Mouse (Mus musculus) hindbrain, embryonic 10.5 days (tissue): ENCODE results near the gene Zfhx2. TPM values are rescaled to one million over a fixed set of nuclear protein-coding genes. Genes with fewer than 3 reads are reported as not detected.
"Not testable (repeated sequence)": the region's sequence is repeated elsewhere in the genome, so short reads cannot be mapped to it uniquely, and the experiment has no call there.

Experiments used
- DNase-seq: peaks from one replicate; pipeline ENCODE4 v3.0.0-alpha.2; 2017; ENCODE audit warnings: low spot score
- H3K27ac ChIP-seq: fragments of 300-500 bp; sonication (generic); 2 replicates; pipeline ENCODE4 v1.5.1; 2016; ENCODE audit warnings: mild to moderate bottlenecking, moderate library complexity
- H3K27me3 ChIP-seq: fragments of 300-500 bp; sonication (generic); 2 replicates; pipeline ENCODE4 v1.6.1; 2016; ENCODE audit warnings: mild to moderate bottlenecking; ENCODE audit not compliant: poor library complexity, insufficient read depth, severe bottlenecking
- H3K36me3 ChIP-seq: fragments of 300-500 bp; sonication (generic); 2 replicates; pipeline ENCODE4 v1.6.1; 2016; ENCODE audit warnings: mild to moderate bottlenecking, moderate library complexity
- H3K4me1 ChIP-seq: fragments of 300-500 bp; sonication (generic); replicated peaks from 2 replicates; pipeline ENCODE4 v1.6.1; 2016; ENCODE audit warnings: mild to moderate bottlenecking
- H3K4me3 ChIP-seq: fragments of 300-500 bp; sonication (generic); 2 replicates; pipeline ENCODE4 v1.5.1; 2016; ENCODE audit warnings: mild to moderate bottlenecking, moderate library complexity
- H3K9me3 ChIP-seq: fragments of 300-500 bp; sonication (generic); 2 replicates; pipeline ENCODE4 v1.6.1; 2016; ENCODE audit warnings: mild to moderate bottlenecking, moderate library complexity
- WGBS: fragments of 180-500 bp; shearing (Covaris S2); methylation state at CpG from one replicate; pipeline ENCODE4 v1.1.7; 2016; 5-methylcytosine and 5-hydroxymethylcytosine counted together
- polyA plus RNA-seq: library from polyadenylated mRNA; unstranded; fragments of >200 nt; fragmentation: Nextera tagmentation; extraction: Ambion mirVana; gene quantifications from 2 replicates; pipeline ENCODE4 v1.2.1, GENCODE M21; 2016

Gene Zfhx2
- polyA plus RNA-seq, 1 experiment from 2014 or later: 17.7 TPM

GRCm38 (mm10) chr14:55043694-55044093 lies 48.4 kb downstream of the Zfhx2 start:
- not testable (repeated sequence) for H3K27ac ChIP-seq, DNase-seq, H3K4me1 ChIP-seq, H3K36me3 ChIP-seq, H3K9me3 ChIP-seq, H3K4me3 ChIP-seq, H3K27me3 ChIP-seq
- 83% methylated on average over 1 of the region's 2 CpGs for WGBS

DNA sequence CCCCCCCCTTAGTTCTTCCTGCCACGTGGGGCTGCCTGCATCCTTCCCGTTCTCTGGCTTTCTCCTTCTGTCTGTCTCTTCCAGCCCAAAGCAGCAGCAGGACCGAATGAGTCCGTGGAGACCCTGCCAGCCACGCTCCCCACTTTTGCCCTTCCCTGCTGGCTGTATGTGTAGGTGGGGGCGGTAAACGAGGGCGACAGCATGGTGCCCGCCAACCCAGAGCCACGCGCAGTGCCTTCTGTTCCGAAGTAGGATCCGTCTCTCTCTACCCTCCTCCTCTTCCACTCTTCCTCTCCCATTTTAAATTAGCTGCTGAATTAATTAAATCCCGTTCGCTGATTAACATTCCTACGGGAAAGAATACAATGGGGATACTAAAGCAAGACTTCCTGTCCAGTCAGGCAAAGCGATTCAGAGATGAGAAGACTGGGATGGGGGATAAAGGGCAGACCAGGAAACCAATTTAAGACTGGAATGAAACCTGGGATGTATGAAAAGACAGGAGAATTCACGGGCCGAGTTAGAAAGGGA lies 59.4 kb downstream of the Zfhx2 start:
- WGBS: 39% methylated on average over 19 of the region's 19 CpGs
- DNase-seq: no peak

DNA sequence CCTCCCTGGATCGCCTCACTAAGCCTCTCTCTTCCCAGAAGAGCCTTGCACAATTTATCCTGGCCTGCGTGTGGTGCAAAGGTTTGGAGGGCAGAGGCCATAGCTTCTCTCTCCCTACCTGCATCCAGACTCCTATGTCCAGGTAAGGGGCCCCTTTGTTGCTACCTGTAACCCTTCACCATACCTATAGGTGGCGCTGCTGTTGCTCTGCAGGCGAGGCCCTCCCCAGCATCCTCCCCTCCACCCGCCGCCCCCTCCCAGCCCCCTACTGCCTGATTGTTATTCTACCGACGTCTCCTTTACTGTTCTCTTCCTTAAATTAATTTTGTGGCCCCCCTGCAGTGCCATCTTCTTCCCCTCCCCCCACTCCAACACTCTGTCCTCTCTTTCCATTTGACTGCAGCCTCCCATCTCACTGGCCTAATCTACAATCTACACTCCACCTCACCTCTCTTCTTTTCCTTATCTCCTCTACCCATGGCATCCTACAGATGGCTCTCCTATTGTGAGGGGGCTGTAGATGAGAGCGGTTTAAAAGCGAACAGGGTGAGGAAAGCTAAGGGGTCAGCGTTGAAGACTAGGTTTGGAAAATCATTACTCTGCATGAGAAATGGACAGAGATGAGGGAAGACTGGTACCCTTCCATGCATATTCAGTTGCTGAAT lies 63.0 kb downstream of the Zfhx2 start:
- peaks cover 17% of the 10 kb centered on the region for H3K36me3 ChIP-seq
- peak; percentile 31 for DNase-seq
- H3K27ac ChIP-seq: peak overlapping the region; percentile 81
- H3K9me3 ChIP-seq: no peaks in the 10 kb centered on the region
- peak overlapping the region; percentile 29; the same call in 1 of the 2 replicates for H3K4me3 ChIP-seq
- peaks cover 22% of the 10 kb centered on the region; the same call in 1 of the 2 replicates for H3K27me3 ChIP-seq
- 6% methylated on average over 11 of the region's 11 CpGs for WGBS
- peaks cover 42% of the 10 kb centered on the region for H3K4me1 ChIP-seq

More for the DNA sequence above, 59.4 kb downstream of the Zfhx2 start:
- Histone ChIP-seq H3K9me3 (no peaks in the 10 kb centered on the region), H3K4me1 (peaks cover 35% of the 10 kb centered on the region), H3K27ac (peak overlapping the region; percentile 6; the same call in 1 of the 2 replicates), H3K36me3 (no peaks in the 10 kb centered on the region), H3K4me3 (peak overlapping the region; percentile 23; the same call in 1 of the 2 replicates), H3K27me3 (peaks cover 7% of the 10 kb centered on the region; the same call in 1 of the 2 replicates)

DNA sequence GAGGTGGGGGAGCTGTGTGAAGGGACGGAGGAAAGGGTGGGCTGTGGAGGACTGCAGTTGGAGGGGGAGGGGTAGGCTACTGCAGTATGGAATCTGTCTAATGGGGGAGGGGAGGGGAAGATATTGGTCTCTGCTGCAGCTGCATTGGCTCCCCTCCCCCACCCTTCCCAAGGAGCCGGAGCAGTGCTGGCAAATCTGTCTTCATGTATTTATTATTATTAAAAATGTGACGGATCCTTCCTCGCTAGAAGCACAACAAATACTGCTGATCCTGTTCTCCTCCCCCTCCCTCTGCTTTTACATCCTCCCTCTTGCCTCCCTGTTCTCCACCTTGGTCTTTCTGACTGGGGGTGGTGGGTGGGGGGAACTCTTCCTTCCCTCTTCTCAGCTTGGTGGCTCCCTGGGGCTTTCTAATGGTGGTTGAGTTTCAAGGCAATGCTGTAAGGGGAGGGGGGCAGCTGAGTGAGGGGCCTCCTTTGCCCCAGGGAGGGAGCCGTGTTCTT lies 63.7 kb downstream of the Zfhx2 start:
- 12% methylated on average over 5 of the region's 5 CpGs for WGBS
- Histone ChIP-seq H3K9me3 (no peaks in the 10 kb centered on the region), H3K36me3 (peaks cover 24% of the 10 kb centered on the region), H3K27me3 (peaks cover 22% of the 10 kb centered on the region; the same call in 1 of the 2 replicates), H3K4me1 (peaks cover 41% of the 10 kb centered on the region), H3K4me3 (peak overlapping the region; percentile 29), H3K27ac (peak overlapping the region; percentile 81)
- peak; percentile 42 for DNase-seq

- Histone ChIP-seq H3K27ac (peak overlapping the region; percentile 81), H3K4me1 (peaks cover 34% of the 10 kb centered on the region), H3K27me3 (peaks cover 22% of the 10 kb centered on the region; the same call in 1 of the 2 replicates), H3K9me3 (no peaks in the 10 kb centered on the region), H3K36me3 (peaks cover 31% of the 10 kb centered on the region), H3K4me3 (no peak overlapping the region; the same call in 1 of the 2 replicates)
- peak; percentile 14 for DNase-seq
- 14% methylated on average over 6 of the region's 6 CpGs for WGBS
Observed at GRCm38 (mm10) chr14:55027653-55028052, 64.5 kb downstream of the Zfhx2 start.

- Histone ChIP-seq H3K27ac (peak overlapping the region; percentile 81), H3K4me3 (no peak overlapping the region), H3K27me3 (peaks cover 22% of the 10 kb centered on the region; the same call in 1 of the 2 replicates), H3K36me3 (peaks cover 35% of the 10 kb centered on the region), H3K4me1 (peaks cover 32% of the 10 kb centered on the region), H3K9me3 (no peaks in the 10 kb centered on the region)
- peak; percentile 45 for DNase-seq
- 23% methylated on average over 5 of the region's 5 CpGs for WGBS
Observed at GRCm38 (mm10) chr14:55027251-55027650, 64.9 kb downstream of the Zfhx2 start.

GRCm38 (mm10) chr14:55025527-55025926 lies 66.6 kb downstream of the Zfhx2 start:
- 79% methylated on average over 5 of the region's 5 CpGs for WGBS
- H3K36me3 ChIP-seq: peaks cover 52% of the 10 kb centered on the region

GRCm38 (mm10) chr14:55024236-55024635 lies 67.9 kb downstream of the Zfhx2 start:
- Histone ChIP-seq H3K27me3 (peaks cover 14% of the 10 kb centered on the region; the same call in 1 of the 2 replicates), H3K27ac (no peak overlapping the region), H3K9me3 (no peaks in the 10 kb centered on the region), H3K4me3 (no peak overlapping the region), H3K36me3 (peaks cover 60% of the 10 kb centered on the region), H3K4me1 (peaks cover 22% of the 10 kb centered on the region)
- peak; percentile 47 for DNase-seq
- WGBS: 68% methylated on average over 7 of the region's 7 CpGs

More at GRCm38 (mm10) chr14:55025527-55025926, 66.6 kb downstream of the Zfhx2 start:
- no peak overlapping the region for H3K4me3 ChIP-seq
- no peak overlapping the region for H3K27ac ChIP-seq
- H3K4me1 ChIP-seq: peaks cover 29% of the 10 kb centered on the region
- H3K9me3 ChIP-seq: no peaks in the 10 kb centered on the region
- peaks cover 18% of the 10 kb centered on the region; the same call in 1 of the 2 replicates for H3K27me3 ChIP-seq
- DNase-seq: no peak

GRCm38 (mm10) chr14:55023011-55023410 lies 69.1 kb downstream of the Zfhx2 start:
- H3K9me3 ChIP-seq: no peaks in the 10 kb centered on the region
- no peak overlapping the region for H3K27ac ChIP-seq
- H3K36me3 ChIP-seq: peaks cover 66% of the 10 kb centered on the region
- 90% methylated on average over 15 of the region's 15 CpGs for WGBS
- no peak overlapping the region for H3K4me3 ChIP-seq
- peaks cover 10% of the 10 kb centered on the region for H3K4me1 ChIP-seq
- no peak for DNase-seq
- peaks cover 14% of the 10 kb centered on the region; the same call in 1 of the 2 replicates for H3K27me3 ChIP-seq

GRCm38 (mm10) chr14:55020394-55020793 lies 71.7 kb downstream of the Zfhx2 start:
- Histone ChIP-seq H3K9me3 (no peaks in the 10 kb centered on the region), H3K36me3 (peaks cover 72% of the 10 kb centered on the region)

DNA sequence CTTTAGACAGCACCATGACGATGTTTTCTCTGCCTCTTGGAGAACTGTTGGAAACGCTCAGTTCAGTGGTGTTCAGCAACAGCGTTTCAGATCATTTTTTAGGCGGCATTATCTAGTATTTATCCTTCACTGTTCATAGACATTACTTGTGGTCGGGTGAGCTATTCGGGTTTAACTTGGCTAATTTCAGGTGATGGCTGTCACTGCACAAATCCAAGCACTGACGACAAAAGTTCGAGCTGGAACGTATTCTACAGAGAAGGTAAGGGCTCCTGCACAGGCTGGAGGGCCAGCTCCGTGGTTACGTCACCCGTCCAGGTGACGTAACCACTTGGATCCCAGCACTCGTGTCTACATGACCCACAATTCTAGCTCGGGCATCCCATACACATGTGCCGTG lies 75.2 kb downstream of the Zfhx2 start:
- Histone ChIP-seq H3K27ac (no peak overlapping the region), H3K36me3 (peaks cover 39% of the 10 kb centered on the region), H3K27me3 (no peaks in the 10 kb centered on the region), H3K4me3 (no peak overlapping the region), H3K4me1 (peaks cover 12% of the 10 kb centered on the region), H3K9me3 (no peaks in the 10 kb centered on the region)
- WGBS: 90% methylated on average over 16 of the region's 16 CpGs
- no peak for DNase-seq

More at GRCm38 (mm10) chr14:55020394-55020793, 71.7 kb downstream of the Zfhx2 start:
- no peak overlapping the region for H3K27ac ChIP-seq
- DNase-seq: no peak
- peaks cover 7% of the 10 kb centered on the region for H3K4me1 ChIP-seq
- no peak overlapping the region for H3K4me3 ChIP-seq
- WGBS: 48% methylated on average over 9 of the region's 9 CpGs
- H3K27me3 ChIP-seq: peaks cover 4% of the 10 kb centered on the region; the same call in 1 of the 2 replicates

GRCm38 (mm10) chr14:55015767-55016111 lies 76.4 kb downstream of the Zfhx2 start:
- H3K4me1 ChIP-seq: peaks cover 12% of the 10 kb centered on the region
- H3K9me3 ChIP-seq: 0 out of 2 replicates have a peak, but pooled peaks cover 3% of the 10 kb centered on the region
- peak overlapping the region; percentile 84 for H3K27ac ChIP-seq
- WGBS: under 1% methylated on average over 17 of the region's 17 CpGs
- H3K4me3 ChIP-seq: peak overlapping the region; percentile 85
- no peak for DNase-seq
- no peaks in the 10 kb centered on the region for H3K27me3 ChIP-seq
- peaks cover 28% of the 10 kb centered on the region for H3K36me3 ChIP-seq
